Mouse (Mus musculus) left cerebral cortex, adult 11 months (tissue): ENCODE results near the gene Ghdc.

Experiments
- DNase-seq: peaks from one replicate; pipeline ENCODE4 v3.0.0; 2022; ENCODE audit warnings: low spot score

Gene Ghdc

DNA sequence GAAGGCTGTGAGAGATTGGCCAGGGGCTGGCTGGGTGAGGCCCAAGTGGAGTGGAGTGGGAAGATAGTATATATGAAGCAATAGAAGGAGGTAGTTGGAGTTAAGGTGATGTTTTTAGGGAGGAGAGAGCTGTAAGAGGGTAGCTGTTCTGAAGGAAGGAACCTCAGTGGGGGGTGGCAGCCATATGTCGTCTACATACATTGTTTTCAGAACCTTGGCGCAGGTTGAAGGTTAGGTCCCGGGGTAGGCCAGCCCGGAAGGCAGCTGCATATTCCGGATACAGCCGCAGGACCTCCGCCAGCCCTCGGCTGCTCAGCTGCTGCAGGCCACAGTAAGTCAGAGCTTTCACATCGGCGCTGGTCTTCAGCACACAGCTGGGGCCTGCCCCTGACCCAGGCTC lies 24.2 kb downstream of the Ghdc start:
- no peak for DNase-seq

DNA sequence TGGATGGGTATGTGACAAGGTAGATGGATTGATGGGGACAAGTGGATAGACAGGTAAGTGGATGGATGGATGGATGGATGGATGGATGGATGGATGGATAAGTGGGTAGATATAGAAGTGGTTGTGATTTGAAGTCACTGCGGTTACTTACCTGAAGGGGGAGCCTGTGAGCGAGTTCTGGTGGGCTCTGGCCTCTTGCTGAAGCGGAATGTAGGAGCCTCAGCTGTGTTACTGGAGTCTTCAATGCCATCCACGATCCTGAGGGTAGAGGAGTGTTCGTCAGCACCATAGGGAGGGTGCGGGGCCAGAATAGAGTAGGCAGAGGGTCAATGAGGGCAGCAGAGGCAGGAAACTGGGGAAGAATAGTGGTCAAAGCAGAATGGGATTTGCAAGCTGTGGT lies 25.7 kb downstream of the Ghdc start:
- no peak for DNase-seq

GRCm38 (mm10) chr11:100741348-100741747 lies 29.4 kb downstream of the Ghdc start:
- DNase-seq, result no peak

- DNase-seq, result no peak
These were observed 32.0 kb downstream of the Ghdc start for GRCm38 (mm10) chr11:100738749-100739148.

DNA sequence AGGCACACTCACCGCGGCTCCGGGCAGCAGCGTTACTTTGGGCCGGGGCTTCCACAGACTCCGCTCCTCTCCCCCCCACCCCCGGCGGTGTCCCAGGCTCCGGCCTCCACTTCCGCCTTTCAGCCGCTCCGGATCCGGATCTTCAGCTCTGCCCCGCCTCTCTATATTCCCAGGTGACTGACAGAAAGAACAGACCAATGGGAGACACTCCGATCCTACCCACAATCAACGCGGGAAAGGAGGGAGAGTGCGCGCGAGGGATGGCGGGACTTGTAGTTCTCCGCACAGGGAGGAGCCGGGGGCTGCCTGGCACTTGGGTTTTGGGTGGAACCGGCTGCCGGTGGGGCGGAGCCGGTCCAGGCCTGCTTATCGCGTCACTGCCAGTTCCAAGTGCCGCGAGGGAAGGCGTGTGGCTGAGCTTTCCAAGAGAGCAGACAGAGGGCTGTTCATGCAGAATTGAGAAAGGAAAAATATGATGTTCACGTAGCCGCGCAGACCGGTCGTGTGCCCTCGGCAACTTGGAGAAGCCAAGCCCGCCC lies 32.6 kb downstream of the Ghdc start, which contains the start of gene Rab5c:
Gene Rab5c (minus strand): TSS at position 150 of the 539 bp plus-strand sequence.
- DNase-seq, result peak; percentile 99

- no peak for DNase-seq
These were observed 33.5 kb downstream of the Ghdc start for GRCm38 (mm10) chr11:100737105-100737733.

- no peak for DNase-seq
These were observed 34.0 kb downstream of the Ghdc start for GRCm38 (mm10) chr11:100736746-100737080.

- no peak for DNase-seq
These were observed 34.6 kb downstream of the Ghdc start for GRCm38 (mm10) chr11:100735954-100736745.

DNA sequence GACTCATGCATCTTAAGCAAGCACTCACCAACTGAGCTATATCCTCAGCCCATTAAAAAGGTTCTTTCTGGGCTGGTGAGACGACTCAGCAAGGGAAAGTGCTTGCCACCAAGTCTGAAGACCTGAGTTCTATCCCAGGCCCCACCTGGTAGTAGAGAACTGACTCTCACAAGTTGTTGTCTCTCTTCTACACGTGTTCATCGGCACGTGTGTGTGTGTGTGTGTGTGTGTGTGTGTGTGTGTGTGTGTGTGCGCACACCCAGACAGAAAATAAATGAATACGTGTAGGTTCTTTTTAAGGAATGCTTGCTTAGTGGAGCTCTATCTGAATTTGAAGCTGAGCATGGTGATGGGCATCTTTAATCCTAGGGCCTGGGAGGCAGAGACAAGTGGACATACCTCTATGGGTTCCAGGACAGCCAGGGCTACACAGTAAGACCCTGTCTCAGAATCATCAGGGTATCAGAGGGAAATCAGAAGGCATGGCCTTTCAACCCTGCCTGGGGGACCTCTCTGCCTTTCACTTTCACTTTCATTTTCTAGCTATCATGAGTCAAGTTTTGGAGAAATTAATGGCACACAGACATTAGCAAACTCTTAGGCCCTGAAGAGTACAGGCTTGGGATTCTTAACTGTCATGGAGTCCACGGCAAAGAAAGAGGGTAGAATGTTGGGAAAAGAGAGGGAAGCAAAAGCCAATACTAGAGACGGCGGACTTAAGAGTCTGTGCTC lies 35.5 kb downstream of the Ghdc start:
- DNase-seq, result no peak

DNA sequence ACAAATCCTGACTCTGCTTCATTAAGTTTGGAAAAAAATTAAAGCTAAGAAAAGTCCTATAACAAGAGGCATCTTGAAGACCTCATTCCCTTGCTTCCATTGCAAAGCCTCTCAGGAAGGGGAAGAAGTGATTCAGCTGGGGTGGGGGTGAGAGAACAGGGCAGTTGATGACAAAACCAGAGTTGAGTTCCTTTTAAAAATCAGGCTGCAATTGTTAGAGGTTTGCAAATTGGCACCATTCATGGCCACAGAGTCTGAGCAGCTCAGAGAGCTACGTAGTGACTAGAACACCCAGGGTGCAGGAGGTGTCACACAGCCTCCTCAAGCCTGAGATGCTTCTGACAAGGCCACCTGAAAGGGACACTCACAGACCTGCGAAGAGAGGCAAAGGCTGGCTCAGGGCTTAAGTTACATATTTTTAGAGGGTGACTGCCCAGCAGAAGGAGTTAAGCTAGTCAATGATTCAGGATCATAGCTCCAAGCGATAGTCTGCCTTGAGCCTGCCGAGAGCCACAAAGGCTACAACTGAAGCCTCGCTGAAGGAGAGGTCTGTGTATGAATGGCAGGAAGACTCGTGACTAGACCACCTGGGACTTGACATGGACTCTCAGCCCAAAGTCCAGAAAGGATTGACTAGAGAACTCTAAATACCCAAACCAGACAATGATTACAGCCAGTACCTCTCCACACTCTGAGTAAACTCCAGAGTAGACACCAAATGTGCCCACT lies 40.1 kb downstream of the Ghdc start:
- DNase-seq, result no peak

GRCm38 (mm10) chr11:100729976-100730375 lies 40.8 kb downstream of the Ghdc start:
- no peak for DNase-seq

DNA sequence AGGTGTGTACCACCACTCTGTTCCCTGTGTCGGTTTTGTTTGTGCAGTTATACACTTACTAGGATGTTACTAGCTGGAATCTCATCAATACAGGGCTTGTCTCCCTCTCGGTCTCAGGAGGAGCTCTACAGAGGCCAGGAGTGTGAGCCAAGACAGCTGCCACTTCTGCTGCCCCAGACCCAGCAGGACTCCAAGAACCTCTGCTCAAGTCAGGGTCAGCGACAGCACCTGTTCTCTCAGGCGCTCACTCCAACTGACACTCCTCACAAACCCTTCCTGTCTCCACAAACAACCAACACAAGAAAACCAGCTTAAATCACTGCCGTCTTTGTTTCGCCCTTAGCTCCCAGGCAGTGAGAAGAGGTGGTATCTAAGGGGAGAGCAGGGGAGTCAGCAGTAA lies 42.2 kb downstream of the Ghdc start:
- DNase-seq, result no peak

DNA sequence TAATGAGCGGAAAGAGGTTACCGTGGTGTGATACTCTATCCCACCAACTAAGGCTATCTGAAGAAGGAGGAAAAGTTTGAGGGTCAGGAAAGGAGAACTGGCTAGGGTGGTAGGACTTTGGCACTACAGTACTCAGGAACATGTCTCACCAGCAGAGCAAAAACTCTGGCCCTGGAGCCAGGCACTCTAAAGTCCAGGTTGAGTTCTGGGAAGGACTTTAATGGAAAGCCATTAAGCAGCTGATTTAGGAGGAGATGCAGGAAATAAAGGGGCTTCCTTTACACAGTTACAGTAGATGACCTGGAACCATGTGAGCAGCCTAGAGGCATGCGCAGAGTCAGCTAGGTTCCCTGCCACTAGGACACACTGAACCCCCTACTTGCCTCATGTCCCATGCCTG lies 43.6 kb downstream of the Ghdc start:
- DNase-seq, result no peak

GRCm38 (mm10) chr11:100724919-100725512 lies 45.7 kb downstream of the Ghdc start:
- no peak for DNase-seq

DNA sequence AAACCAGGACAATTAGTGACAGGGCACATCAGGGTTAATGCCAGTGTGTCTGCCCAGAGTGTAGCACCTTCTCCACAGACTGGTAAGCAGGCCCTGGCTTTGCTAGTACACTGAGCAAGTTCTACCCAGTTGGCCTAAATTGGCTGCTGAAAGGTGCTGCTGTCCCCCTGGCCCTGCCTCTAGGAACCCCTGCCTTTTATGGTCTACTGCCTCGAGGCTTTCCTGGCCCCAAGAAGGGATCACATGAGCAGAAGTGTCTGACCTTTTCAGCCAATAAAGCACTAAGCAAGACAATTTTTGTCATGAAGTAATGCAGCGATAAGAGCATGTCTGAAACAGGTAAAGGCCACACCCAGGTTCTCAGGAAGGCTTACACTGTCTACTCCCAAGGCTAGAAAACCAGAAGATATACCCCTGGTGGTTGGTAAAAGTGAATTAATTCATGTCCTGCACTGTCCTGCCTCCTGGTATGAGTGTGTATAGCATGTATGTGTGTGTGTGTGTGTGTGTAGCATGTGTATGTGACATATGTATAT lies 48.2 kb downstream of the Ghdc start:
- DNase-seq, result no peak

- DNase-seq, result no peak
These were observed 48.8 kb downstream of the Ghdc start for GRCm38 (mm10) chr11:100721776-100722492.

DNA sequence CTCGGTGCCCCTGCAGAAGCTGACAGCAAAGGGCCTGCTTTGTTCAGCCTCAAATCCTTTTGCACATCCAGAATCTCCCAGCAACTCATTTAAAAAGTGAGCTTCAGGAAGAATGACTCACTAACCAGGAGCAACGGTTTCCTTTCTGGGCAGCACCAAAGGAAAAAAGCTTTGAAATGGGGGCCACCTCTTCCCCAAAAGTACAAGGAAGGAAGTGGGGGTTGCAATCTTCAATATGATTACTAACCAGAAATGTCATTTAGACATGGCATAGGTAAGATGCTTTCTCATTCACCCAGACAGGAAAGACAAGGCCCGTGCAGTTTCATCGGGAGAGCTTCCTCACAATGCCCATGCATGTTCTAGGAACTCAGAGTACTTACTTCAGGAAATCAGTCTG lies 49.5 kb downstream of the Ghdc start:
- no peak for DNase-seq

- no peak for DNase-seq
These were observed 50.4 kb downstream of the Ghdc start for GRCm38 (mm10) chr11:100720345-100720744.

GRCm38 (mm10) chr11:100719893-100720292 lies 50.9 kb downstream of the Ghdc start:
- DNase-seq, result no peak

- no peak for DNase-seq
These were observed 51.4 kb downstream of the Ghdc start for GRCm38 (mm10) chr11:100719312-100719711.

DNA sequence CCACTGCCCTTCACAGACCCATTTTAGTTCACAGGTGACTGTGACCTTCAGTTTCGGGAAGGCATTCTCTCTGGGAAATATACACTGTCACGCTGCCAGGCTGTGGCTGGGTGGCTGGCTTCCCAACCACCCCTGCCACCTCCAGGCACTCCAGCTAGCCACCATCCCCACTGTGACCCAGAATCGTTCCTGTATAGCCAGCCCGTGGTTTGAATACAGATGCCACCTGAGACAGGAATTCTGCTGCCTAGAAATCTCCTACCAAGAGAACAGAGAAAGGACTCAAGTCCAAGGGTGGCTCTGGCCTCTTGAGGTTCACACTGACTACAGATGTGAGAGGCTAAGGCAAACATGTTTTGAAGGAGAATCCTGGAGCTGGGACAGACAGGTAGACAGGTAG lies 51.9 kb downstream of the Ghdc start:
- DNase-seq, result no peak
